Comparison of ENCODE assay signal across 12 mouse cellular contexts in genomic region chr11:61659011-61659858, GRCm38 (mm10). TPM values are rescaled to one million over a fixed set of nuclear protein-coding genes. Genes with fewer than 3 reads are reported as not detected.
DNase-seq lines count a peak whose midpoint lies in the region; ATAC-seq and TF ChIP-seq lines count a peak whose summit lies in the region.
"Had no signal": no experiment of that assay in that cellular context is flagged by ENCODE, and none has a peak within 500 bp of the region (broad histone marks: within the 10 kb centered on the region; RNA-seq: fewer than 3 reads in every experiment).

No protein-coding gene starts in this region.

- no peak overlapping the region for H3K4me2 ChIP-seq in heart, embryonic 11.5 days
- no peak overlapping the region for H3K4me2 ChIP-seq in kidney, postnatal 0 days (ENCODE audit: low read length)
- no peak overlapping the region for H3K4me2 ChIP-seq in neural tube, embryonic 15.5 days

- H3K9ac ChIP-seq in heart, embryonic 11.5 days (ENCODE audit: low read depth, low read length), result no peak overlapping the region
- no peak overlapping the region for H3K9ac ChIP-seq in kidney, postnatal 0 days (ENCODE audit: low read depth, low read length)
- H3K9ac ChIP-seq in neural tube, embryonic 15.5 days (replicated peaks), result no peak overlapping the region

- no peak overlapping the region for H3K4me3 ChIP-seq in heart, embryonic 11.5 days (ENCODE audit: low read depth, low read length)
- H3K4me3 ChIP-seq in kidney, postnatal 0 days (replicated peaks; ENCODE audit: low read depth, low read length), result no peak overlapping the region
- no peak overlapping the region for H3K4me3 ChIP-seq in neural tube, embryonic 15.5 days (replicated peaks)

- no peak for ATAC-seq in heart, embryonic 11.5 days (replicated peaks; ENCODE audit: insufficient number of reproducible peaks, low FRiP score, low TSS enrichment)
- ATAC-seq in kidney, postnatal 0 days (replicated peaks; ENCODE audit: low FRiP score, low read depth), result no peak
- no peak for ATAC-seq in neural tube, embryonic 15.5 days (ENCODE audit: low FRiP score)
- ATAC-seq: midbrain, embryonic 16.5 days had no signal

- WGBS in heart, embryonic 11.5 days (ENCODE audit: insufficient replicate concordance), result 71% methylated on average over 4 of the region's 4 CpGs
- WGBS in kidney, postnatal 0 days, result 82% methylated on average over 4 of the region's 4 CpGs
- 90% methylated on average over 4 of the region's 4 CpGs for WGBS in neural tube, embryonic 15.5 days

- peak; percentile 33 for DNase-seq in heart, adult 8-10 months (ENCODE audit: low spot score)
- DNase-seq in lung, postnatal 10 days, result peak; percentile 35
- DNase-seq in lung, postnatal 25 days (ENCODE audit: low spot score), result no peak
- peak; percentile 78 for DNase-seq in cerebellum, adult 11-12 months
- DNase-seq in kidney, postnatal 0 days (ENCODE audit: low spot score), result no peak
- DNase-seq in urinary bladder, adult 18-20 months (ENCODE audit: low spot score in 2 of 2), result no peak
- DNase-seq: adrenal gland, postnatal 25 days; liver; thymus, postnatal 25 days had no signal

- no peaks in the 10 kb centered on the region for H3K36me3 ChIP-seq in heart, embryonic 11.5 days (ENCODE audit: control insufficient read depth, insufficient read depth, low read length)
- no peaks in the 10 kb centered on the region for H3K36me3 ChIP-seq in kidney, postnatal 0 days (ENCODE audit: insufficient read depth, low read length)
- H3K36me3 ChIP-seq in neural tube, embryonic 15.5 days, result no peaks in the 10 kb centered on the region

- H3K27ac ChIP-seq in heart, embryonic 11.5 days (ENCODE audit: low read depth, low read length), result no peak overlapping the region
- peak overlapping the region; percentile 5; the same call in 1 of the 2 replicates for H3K27ac ChIP-seq in kidney, postnatal 0 days
- no peak overlapping the region for H3K27ac ChIP-seq in neural tube, embryonic 15.5 days (replicated peaks)

- no peaks in the 10 kb centered on the region for H3K4me1 ChIP-seq in heart, embryonic 11.5 days (ENCODE audit: control insufficient read depth, insufficient read depth, low read length)
- no peaks in the 10 kb centered on the region for H3K4me1 ChIP-seq in kidney, postnatal 0 days (replicated peaks; ENCODE audit: insufficient read depth, low read length)
- H3K4me1 ChIP-seq in neural tube, embryonic 15.5 days, result no peaks in the 10 kb centered on the region

- 0 out of 2 replicates have a peak, but pooled peaks cover 4% of the 10 kb centered on the region for H3K27me3 ChIP-seq in heart, embryonic 11.5 days (ENCODE audit: control insufficient read depth, insufficient read depth, low read length)
- no peaks in the 10 kb centered on the region for H3K27me3 ChIP-seq in kidney, postnatal 0 days (ENCODE audit: insufficient read depth, low read length)
- H3K27me3 ChIP-seq in neural tube, embryonic 15.5 days (replicated peaks), result no peaks in the 10 kb centered on the region

- no peak for TF ChIP-seq CTCF in kidney, postnatal 0 days (IDR thresholded peaks at IDR 0.05; ENCODE audit: low read depth)

- no peaks in the 10 kb centered on the region for H3K9me3 ChIP-seq in heart, embryonic 11.5 days (replicated peaks; ENCODE audit: control insufficient read depth, low read length)
- H3K9me3 ChIP-seq in kidney, postnatal 0 days (replicated peaks; ENCODE audit: low read length), result no peaks in the 10 kb centered on the region
- H3K9me3 ChIP-seq in neural tube, embryonic 15.5 days (replicated peaks), result no peaks in the 10 kb centered on the region

RNA-seq across cellular contexts. Expression of gene Grap, which starts 6.2 kb away (rescaled TPM):
- 10 to 100 TPM in 3 of 4 experiments, 1 to 10 TPM in 1; 8.5 to 12.2 (median 11.5) TPM for total RNA-seq in heart, adult 8-10 months (2022)
- polyA plus RNA-seq in heart, embryonic 11.5 days (2014; fragmentation: Nextera tagmentation; extraction: Ambion mirVana), result 7.3 and 8.9 TPM in 2 replicates
- polyA plus RNA-seq in kidney, postnatal 0 days (2015; fragmentation: Nextera tagmentation; extraction: Ambion mirVana), result 8.2 and 9.1 TPM in 2 replicates
- polyA plus RNA-seq in neural tube, embryonic 15.5 days (2015; fragmentation: Nextera tagmentation; extraction: Ambion mirVana), result 9.4 and 14.4 TPM in 2 replicates

RNA-seq across cellular contexts. Expression of gene Fam83g, which starts 24.7 kb away (rescaled TPM):
- total RNA-seq in heart, adult 8-10 months (2022), result under 1 TPM; 0.19 to 0.41 (median 0.28) TPM
- 1.6 and 2.0 TPM in 2 replicates for polyA plus RNA-seq in heart, embryonic 11.5 days (2014; fragmentation: Nextera tagmentation; extraction: Ambion mirVana)
- 2.7 and 2.9 TPM in 2 replicates for polyA plus RNA-seq in kidney, postnatal 0 days (2015; fragmentation: Nextera tagmentation; extraction: Ambion mirVana)
- 0.27 and 1.1 TPM in 2 replicates for polyA plus RNA-seq in neural tube, embryonic 15.5 days (2015; fragmentation: Nextera tagmentation; extraction: Ambion mirVana)

Comparison
In these comparisons a context has a peak if more than half of its experiments do, and no peak if none do; other contexts are left out.
1. DNase-seq: peak in heart, adult 8-10 months (single experiment), lung, postnatal 10 days (single experiment) and cerebellum, adult 11-12 months (single experiment); none in lung, postnatal 25 days (single experiment), kidney, postnatal 0 days (single experiment) and urinary bladder, adult 18-20 months (0 of 2).